Mouse (Mus musculus) embryonic facial prominence, embryonic 12.5 days (tissue): ENCODE measurements around the gene Il1rl1. TPM values are rescaled to one million over a fixed set of nuclear protein-coding genes. Genes with fewer than 3 reads are reported as not detected.

Source experiments
- ATAC-seq: fragments of 200-750 bp; cut with Nextera tagmentation; 2 replicates; pipeline ENCODE4 v1.8.0; 2017; ENCODE audit not compliant: insufficient number of reproducible peaks, insufficient read depth, low FRiP score, low TSS enrichment
- H3K27ac ChIP-seq: fragments of 300-500 bp; sonication (generic); 2 replicates; pipeline ENCODE4 v1.5.1; 2016; ENCODE audit warnings: mild to moderate bottlenecking
- H3K27me3 ChIP-seq: fragments of 300-500 bp; sonication (generic); 2 replicates; pipeline ENCODE4 v1.6.1; 2016; ENCODE audit warnings: mild to moderate bottlenecking, moderate library complexity
- H3K36me3 ChIP-seq: fragments of 300-500 bp; sonication (generic); 2 replicates; pipeline ENCODE4 v1.6.1; 2016; ENCODE audit warnings: mild to moderate bottlenecking
- H3K4me1 ChIP-seq: fragments of 300-500 bp; sonication (generic); 2 replicates; pipeline ENCODE4 v1.6.1; 2016
- H3K4me2 ChIP-seq: fragments of 300-500 bp; sonication (generic); replicated peaks from 2 replicates; pipeline ENCODE4 v1.6.1; 2016; ENCODE audit warnings: mild to moderate bottlenecking, moderate library complexity
- H3K4me3 ChIP-seq: fragments of 300-500 bp; sonication (generic); 2 replicates; pipeline ENCODE4 v1.5.1; 2016; ENCODE audit warnings: mild to moderate bottlenecking
- H3K9ac ChIP-seq: fragments of 300-500 bp; sonication (generic); 2 replicates; pipeline ENCODE4 v1.6.1; 2016; ENCODE audit warnings: mild to moderate bottlenecking, moderate library complexity
- H3K9me3 ChIP-seq: fragments of 300-500 bp; sonication (generic); 2 replicates; pipeline ENCODE4 v1.6.1; 2016; ENCODE audit warnings: mild to moderate bottlenecking, moderate library complexity
- WGBS: fragments of 180-500 bp; shearing (Covaris S2); methylation state at CpG from one replicate; pipeline ENCODE4 v1.1.7; 2016; 5-methylcytosine and 5-hydroxymethylcytosine counted together
- polyA plus RNA-seq: library from polyadenylated mRNA; unstranded; fragments of >200 nt; fragmentation: Nextera tagmentation; extraction: Ambion mirVana; gene quantifications from 2 replicates; pipeline ENCODE4 v1.2.1, GENCODE M21; 2016

Il1rl1 gene
- polyA plus RNA-seq, 1 experiment from 2014 or later = 0.27 TPM

DNA sequence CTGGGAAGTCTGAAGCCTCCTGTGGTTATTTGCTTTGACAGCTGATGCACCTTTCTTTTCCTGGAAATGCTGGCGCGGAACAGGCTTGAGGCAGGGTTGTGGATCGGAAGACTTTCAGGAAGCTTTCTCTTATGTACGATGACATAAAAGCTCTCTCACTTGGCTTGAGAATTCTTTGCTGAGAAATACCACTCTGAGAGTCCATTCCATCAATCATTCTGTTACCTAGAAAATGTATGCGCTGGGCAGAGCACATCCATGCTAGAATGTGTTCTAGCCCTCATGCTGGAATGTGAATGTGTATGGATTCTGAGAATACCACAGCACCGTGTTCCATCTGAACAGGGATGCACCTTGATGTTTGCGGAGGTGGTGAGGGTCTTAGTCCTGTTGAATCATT is 15.1 kb upstream of the Il1rl1 start:
- Histone ChIP-seq H3K4me3 (no peak overlapping the region), H3K27me3 (no peaks in the 10 kb centered on the region), H3K4me1 (no peaks in the 10 kb centered on the region), H3K27ac (no peak overlapping the region), H3K9ac (no peak overlapping the region), H3K9me3 (no peaks in the 10 kb centered on the region), H3K36me3 (no peaks in the 10 kb centered on the region), H3K4me2 (no peak overlapping the region)
- ATAC-seq = no peak
- 88% methylated on average over 7 of the region's 7 CpGs for WGBS

- H3K4me1 ChIP-seq = no peaks in the 10 kb centered on the region
- no peak overlapping the region for H3K4me3 ChIP-seq
- ATAC-seq = no peak
- H3K27me3 ChIP-seq = no peaks in the 10 kb centered on the region
- 64% methylated on average over 7 of the region's 7 CpGs for WGBS
- no peaks in the 10 kb centered on the region for H3K9me3 ChIP-seq
- no peak overlapping the region for H3K4me2 ChIP-seq
- H3K27ac ChIP-seq = no peak overlapping the region
- H3K9ac ChIP-seq = no peak overlapping the region
- H3K36me3 ChIP-seq = no peaks in the 10 kb centered on the region
Observed at GRCm38 (mm10) chr1:40414863-40415656, 14.3 kb upstream of the Il1rl1 start.

GRCm38 (mm10) chr1:40417034-40417433 is 12.3 kb upstream of the Il1rl1 start:
- no peaks in the 10 kb centered on the region for H3K27me3 ChIP-seq
- ATAC-seq = no peak
- H3K36me3 ChIP-seq = no peaks in the 10 kb centered on the region
- H3K4me3 ChIP-seq = no peak overlapping the region
- no peak overlapping the region for H3K4me2 ChIP-seq
- H3K27ac ChIP-seq = no peak overlapping the region
- no peaks in the 10 kb centered on the region for H3K9me3 ChIP-seq
- H3K4me1 ChIP-seq = no peaks in the 10 kb centered on the region
- H3K9ac ChIP-seq = no peak overlapping the region
- WGBS = 90% methylated on average over 2 of the region's 2 CpGs

- H3K9me3 ChIP-seq = no peaks in the 10 kb centered on the region
- H3K4me3 ChIP-seq = no peak overlapping the region
- no peak overlapping the region for H3K4me2 ChIP-seq
- no peak for ATAC-seq
- no peak overlapping the region for H3K9ac ChIP-seq
- H3K27me3 ChIP-seq = no peaks in the 10 kb centered on the region
- no peak overlapping the region for H3K27ac ChIP-seq
- no peaks in the 10 kb centered on the region for H3K36me3 ChIP-seq
- H3K4me1 ChIP-seq = no peaks in the 10 kb centered on the region
- 76% methylated on average over 5 of the region's 5 CpGs for WGBS
Observed at GRCm38 (mm10) chr1:40418512-40418911, 10.9 kb upstream of the Il1rl1 start.

- H3K4me1 ChIP-seq = no peaks in the 10 kb centered on the region
- H3K4me2 ChIP-seq = no peak overlapping the region
- no peaks in the 10 kb centered on the region for H3K9me3 ChIP-seq
- no peaks in the 10 kb centered on the region for H3K36me3 ChIP-seq
- 88% methylated on average over 6 of the region's 6 CpGs for WGBS
- no peak overlapping the region for H3K9ac ChIP-seq
- H3K4me3 ChIP-seq = no peak overlapping the region
- H3K27me3 ChIP-seq = no peaks in the 10 kb centered on the region
- ATAC-seq = no peak
- no peak overlapping the region for H3K27ac ChIP-seq
Observed at GRCm38 (mm10) chr1:40423892-40424291, 5.5 kb upstream of the Il1rl1 start.

GRCm38 (mm10) chr1:40427270-40427669 is 2.1 kb upstream of the Il1rl1 start:
- Histone ChIP-seq H3K4me3 (no peak overlapping the region), H3K4me2 (no peak overlapping the region), H3K36me3 (no peaks in the 10 kb centered on the region), H3K4me1 (no peaks in the 10 kb centered on the region), H3K27ac (no peak overlapping the region), H3K27me3 (no peaks in the 10 kb centered on the region), H3K9me3 (no peaks in the 10 kb centered on the region), H3K9ac (no peak overlapping the region)
- WGBS = 89% methylated on average over 9 of the region's 9 CpGs
- no peak for ATAC-seq

GRCm38 (mm10) chr1:40427901-40428300 is 1.5 kb upstream of the Il1rl1 start:
- no peak for ATAC-seq
- H3K36me3 ChIP-seq = no peaks in the 10 kb centered on the region
- H3K27ac ChIP-seq = no peak overlapping the region
- H3K4me3 ChIP-seq = no peak overlapping the region
- H3K27me3 ChIP-seq = no peaks in the 10 kb centered on the region
- no peaks in the 10 kb centered on the region for H3K4me1 ChIP-seq
- no peak overlapping the region for H3K9ac ChIP-seq
- no peaks in the 10 kb centered on the region for H3K9me3 ChIP-seq
- WGBS = 86% methylated on average over 1 of the region's 1 CpGs
- no peak overlapping the region for H3K4me2 ChIP-seq

GRCm38 (mm10) chr1:40430143-40430834 is 919 bp downstream of the Il1rl1 start:
- 66% methylated on average over 4 of the region's 4 CpGs for WGBS
- Histone ChIP-seq H3K27ac (no peak overlapping the region), H3K4me1 (no peaks in the 10 kb centered on the region), H3K4me3 (no peak overlapping the region), H3K9me3 (no peaks in the 10 kb centered on the region), H3K27me3 (no peaks in the 10 kb centered on the region), H3K4me2 (no peak overlapping the region), H3K36me3 (no peaks in the 10 kb centered on the region), H3K9ac (no peak overlapping the region)
- ATAC-seq = no peak

- Histone ChIP-seq H3K9me3 (no peaks in the 10 kb centered on the region), H3K4me1 (0 out of 2 replicates have a peak, but pooled peaks cover 3% of the 10 kb centered on the region), H3K27ac (no peak overlapping the region), H3K9ac (no peak overlapping the region), H3K4me3 (no peak overlapping the region), H3K27me3 (no peaks in the 10 kb centered on the region), H3K36me3 (no peaks in the 10 kb centered on the region), H3K4me2 (no peak overlapping the region)
- ATAC-seq = no peak
- WGBS = 85% methylated on average over 2 of the region's 2 CpGs
Observed at GRCm38 (mm10) chr1:40432169-40432568, 2.8 kb downstream of the Il1rl1 start.

DNA sequence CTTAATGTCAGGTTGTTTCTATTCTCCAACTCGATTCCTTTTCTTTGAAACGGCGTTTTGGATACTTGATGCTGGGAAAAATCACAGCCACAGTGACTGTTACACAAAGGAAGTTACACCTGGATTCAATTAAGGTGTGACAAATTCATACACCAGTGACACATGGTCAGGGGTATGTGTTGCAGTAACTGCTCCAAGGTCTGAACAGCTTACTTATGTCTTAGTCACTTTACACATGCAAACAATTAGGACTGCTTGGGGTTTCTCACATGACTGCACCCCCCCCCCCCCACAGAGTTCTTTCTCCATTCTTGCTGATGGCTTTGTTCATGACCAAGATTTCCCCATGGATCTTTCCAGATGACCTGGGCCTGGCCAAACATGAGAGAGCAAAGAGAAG is 6.6 kb downstream of the Il1rl1 start:
- peak overlapping the region; percentile 18; the same call in 1 of the 2 replicates for H3K27ac ChIP-seq
- H3K4me1 ChIP-seq = 0 out of 2 replicates have a peak, but pooled peaks cover 3% of the 10 kb centered on the region
- no peaks in the 10 kb centered on the region for H3K27me3 ChIP-seq
- H3K4me3 ChIP-seq = no peak overlapping the region
- H3K9me3 ChIP-seq = no peaks in the 10 kb centered on the region
- no peak overlapping the region for H3K4me2 ChIP-seq
- no peak overlapping the region for H3K9ac ChIP-seq
- 43% methylated on average over 3 of the region's 3 CpGs for WGBS
- 0 out of 2 replicates have a peak, but pooled peaks have one; percentile 52 for ATAC-seq
- H3K36me3 ChIP-seq = no peaks in the 10 kb centered on the region

DNA sequence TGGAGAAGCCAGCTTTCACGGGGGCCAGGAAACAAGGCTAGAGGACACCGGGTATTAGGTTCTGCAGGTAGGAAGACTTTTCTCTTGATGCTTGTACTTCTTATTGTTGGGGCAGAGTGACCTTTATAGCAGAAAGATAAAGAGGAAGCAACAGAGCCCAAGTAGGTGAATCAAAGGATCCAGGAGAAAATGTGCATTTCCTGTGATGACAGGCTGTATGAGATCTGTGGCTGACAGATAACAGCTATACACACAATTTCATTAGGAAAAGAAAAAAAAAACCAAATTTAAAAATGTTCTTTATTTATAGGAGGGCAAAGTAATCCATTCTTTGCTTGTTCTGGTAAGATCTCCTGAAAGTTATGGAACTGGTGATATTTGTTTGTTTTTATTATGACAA is 8.0 kb downstream of the Il1rl1 start:
- Histone ChIP-seq H3K27ac (no peak overlapping the region), H3K4me1 (0 out of 2 replicates have a peak, but pooled peaks cover 3% of the 10 kb centered on the region), H3K27me3 (no peaks in the 10 kb centered on the region), H3K36me3 (no peaks in the 10 kb centered on the region), H3K4me3 (no peak overlapping the region), H3K9ac (no peak overlapping the region), H3K4me2 (no peak overlapping the region), H3K9me3 (no peaks in the 10 kb centered on the region)
- ATAC-seq = no peak
- 88% methylated on average over 2 of the region's 2 CpGs for WGBS

GRCm38 (mm10) chr1:40439504-40439903 is 10.1 kb downstream of the Il1rl1 start:
- H3K4me3 ChIP-seq = no peak overlapping the region
- H3K36me3 ChIP-seq = no peaks in the 10 kb centered on the region
- no peak overlapping the region for H3K4me2 ChIP-seq
- 0 out of 2 replicates have a peak, but pooled peaks cover 3% of the 10 kb centered on the region for H3K4me1 ChIP-seq
- WGBS = 69% methylated on average over 8 of the region's 8 CpGs
- H3K27me3 ChIP-seq = no peaks in the 10 kb centered on the region
- no peak for ATAC-seq
- no peaks in the 10 kb centered on the region for H3K9me3 ChIP-seq
- H3K9ac ChIP-seq = no peak overlapping the region
- H3K27ac ChIP-seq = no peak overlapping the region
